Mouse (Mus musculus) embryonic facial prominence, embryonic 10.5 days (tissue): Measurements from ENCODE around the gene Gm21095. TPM values are rescaled to one million over a fixed set of nuclear protein-coding genes. Genes with fewer than 3 reads are reported as not detected.
"Not testable (repeated sequence)": the region's sequence is repeated elsewhere in the genome, so short reads cannot be mapped to it uniquely, and the experiment has no call there.

ENCODE experiments used
- DNase-seq: peaks from one replicate; pipeline ENCODE4 v3.0.0-alpha.2; 2017; ENCODE audit warnings: low spot score
- H3K27ac ChIP-seq: fragments of 300-500 bp; sonication (generic); replicated peaks from 2 replicates; pipeline ENCODE4 v1.5.1; 2016; ENCODE audit warnings: mild to moderate bottlenecking
- H3K27me3 ChIP-seq: fragments of 300-500 bp; sonication (generic); replicated peaks from 2 replicates; pipeline ENCODE4 v1.6.1; 2016; ENCODE audit warnings: low read depth, mild to moderate bottlenecking; ENCODE audit not compliant: poor library complexity, severe bottlenecking
- H3K36me3 ChIP-seq: fragments of 300-500 bp; sonication (generic); replicated peaks from 2 replicates; pipeline ENCODE4 v1.6.1; 2016; ENCODE audit warnings: mild to moderate bottlenecking, moderate library complexity
- H3K4me1 ChIP-seq: fragments of 300-500 bp; sonication (generic); 2 replicates; pipeline ENCODE4 v1.6.1; 2016
- H3K4me3 ChIP-seq: fragments of 300-500 bp; sonication (generic); 2 replicates; pipeline ENCODE4 v1.5.1; 2016; ENCODE audit warnings: mild to moderate bottlenecking, moderate library complexity
- H3K9me3 ChIP-seq: fragments of 300-500 bp; sonication (generic); 2 replicates; pipeline ENCODE4 v1.6.1; 2016; ENCODE audit warnings: mild to moderate bottlenecking
- WGBS: fragments of 180-500 bp; shearing (Covaris S2); methylation state at CpG from one replicate; pipeline ENCODE4 v1.1.7; 2016; 5-methylcytosine and 5-hydroxymethylcytosine counted together
- polyA plus RNA-seq: library from polyadenylated mRNA; unstranded; fragments of >200 nt; fragmentation: Nextera tagmentation; extraction: Ambion mirVana; gene quantifications from 2 replicates; pipeline ENCODE4 v1.2.1, GENCODE M21; 2016

Gm21095 gene
- not detected in 2 replicates for polyA plus RNA-seq

- H3K9me3 ChIP-seq, H3K4me1 ChIP-seq, H3K27ac ChIP-seq, H3K27me3 ChIP-seq, DNase-seq, H3K36me3 ChIP-seq, H3K4me3 ChIP-seq: not testable (repeated sequence)
- no CpG with 5 or more reads among the region's 6 CpGs for WGBS
These were observed at the start of gene Gm21095 for GRCm38 (mm10) chrY:84096979-84097378. Gene Gm21095, plus strand, starts transcription at chrY:84097279.
